Mouse (Mus musculus): ENCODE results near the gene Pxylp1.

- TF ChIP-seq CTCF (IDR thresholded peaks at IDR 0.05; ENCODE audit: borderline replicate concordance, extremely low read depth, insufficient read depth, insufficient read length) (no peak), POLR2A (IDR thresholded peaks at IDR 0.05; ENCODE audit: borderline replicate concordance, extremely low read depth, insufficient read depth, insufficient read length, poor library complexity, severe bottlenecking) (no peak)
These were observed 12.2 kb upstream of the Pxylp1 start for GRCm38 (mm10) chr9:96904360-96905355.

Data from brain, embryonic 14.5 days (tissue).